Mouse (Mus musculus) heart, embryonic 11.5 days (tissue): ENCODE measurements around the gene Nbeal1. TPM values are rescaled to one million over a fixed set of nuclear protein-coding genes. Genes with fewer than 3 reads are reported as not detected.

Source experiments
- ATAC-seq: fragments of 200-750 bp; cut with Nextera tagmentation; replicated peaks from 2 replicates; pipeline ENCODE4 v1.8.0; 2017; ENCODE audit warnings: moderate library complexity; ENCODE audit not compliant: insufficient number of reproducible peaks, low FRiP score, low TSS enrichment
- H3K27ac ChIP-seq: fragments of 300-500 bp; sonication (generic); 2 replicates; pipeline ENCODE4 v1.5.1; 2014; ENCODE audit warnings: mild to moderate bottlenecking, low read depth, low read length
- H3K27me3 ChIP-seq: fragments of 300-500 bp; sonication (generic); 2 replicates; pipeline ENCODE4 v1.6.1; 2014; ENCODE audit warnings: mild to moderate bottlenecking, low read length, mixed read lengths; ENCODE audit not compliant: control insufficient read depth, insufficient read depth
- H3K36me3 ChIP-seq: fragments of 300-500 bp; sonication (generic); 2 replicates; pipeline ENCODE4 v1.6.1; 2014; ENCODE audit warnings: mild to moderate bottlenecking, low read length, moderate library complexity, mixed read lengths; ENCODE audit not compliant: control insufficient read depth, insufficient read depth
- H3K4me1 ChIP-seq: fragments of 300-500 bp; sonication (generic); 2 replicates; pipeline ENCODE4 v1.6.1; 2014; ENCODE audit warnings: low read length; ENCODE audit not compliant: control insufficient read depth, insufficient read depth
- H3K4me2 ChIP-seq: fragments of 300-500 bp; sonication (generic); 2 replicates; pipeline ENCODE4 v1.6.1; 2014; ENCODE audit warnings: mild to moderate bottlenecking, moderate library complexity
- H3K4me3 ChIP-seq: fragments of 300-500 bp; sonication (generic); 2 replicates; pipeline ENCODE4 v1.5.1; 2014; ENCODE audit warnings: low read depth, low read length
- H3K9ac ChIP-seq: fragments of 300-500 bp; sonication (generic); 2 replicates; pipeline ENCODE4 v1.6.1; 2014; ENCODE audit warnings: mild to moderate bottlenecking, low read depth, low read length, moderate library complexity
- H3K9me3 ChIP-seq: fragments of 300-500 bp; sonication (generic); replicated peaks from 2 replicates; pipeline ENCODE4 v1.6.1; 2016; ENCODE audit warnings: low read length; ENCODE audit not compliant: control insufficient read depth
- WGBS: fragments of 180-500 bp; shearing (Covaris S2); extraction: QIAGEN DNeasy Blood & Tissue Kit; methylation state at CpG from one replicate; pipeline ENCODE4 v1.1.7; 2014; ENCODE audit not compliant: insufficient replicate concordance; 5-methylcytosine and 5-hydroxymethylcytosine counted together
- polyA plus RNA-seq: library from polyadenylated mRNA; unstranded; fragments of >200 nt; fragmentation: Nextera tagmentation; extraction: Ambion mirVana; gene quantifications from 2 replicates; pipeline ENCODE4 v1.2.1, GENCODE M21; 2014

The Nbeal1 gene
- polyA plus RNA-seq, 1 experiment from 2014 or later, result 10.1 TPM

DNA sequence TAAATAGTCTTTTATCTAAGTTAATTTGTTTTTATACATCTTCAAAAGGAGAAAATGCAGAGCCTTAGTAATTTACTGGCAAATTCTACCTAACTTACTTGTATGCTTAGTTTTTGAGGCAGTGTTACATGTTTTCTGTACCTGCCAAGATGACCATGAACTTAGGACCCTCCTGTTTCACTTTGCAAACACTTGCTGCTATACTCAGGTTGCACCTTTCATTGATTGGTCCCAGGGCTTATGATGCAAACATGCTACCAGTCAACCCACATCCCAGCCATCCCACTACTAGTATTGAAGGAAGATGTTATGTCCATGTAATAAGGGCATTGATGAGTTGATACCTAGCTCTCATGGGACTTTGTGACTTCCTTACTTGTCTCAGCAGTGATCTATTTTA lies 88.9 kb downstream of the Nbeal1 start:
- Histone ChIP-seq H3K9me3 (no peaks in the 10 kb centered on the region), H3K4me3 (no peak overlapping the region), H3K27me3 (no peaks in the 10 kb centered on the region), H3K4me1 (no peaks in the 10 kb centered on the region), H3K27ac (no peak overlapping the region), H3K36me3 (peaks cover 12% of the 10 kb centered on the region), H3K4me2 (no peak overlapping the region), H3K9ac (no peak overlapping the region)
- no peak for ATAC-seq

DNA sequence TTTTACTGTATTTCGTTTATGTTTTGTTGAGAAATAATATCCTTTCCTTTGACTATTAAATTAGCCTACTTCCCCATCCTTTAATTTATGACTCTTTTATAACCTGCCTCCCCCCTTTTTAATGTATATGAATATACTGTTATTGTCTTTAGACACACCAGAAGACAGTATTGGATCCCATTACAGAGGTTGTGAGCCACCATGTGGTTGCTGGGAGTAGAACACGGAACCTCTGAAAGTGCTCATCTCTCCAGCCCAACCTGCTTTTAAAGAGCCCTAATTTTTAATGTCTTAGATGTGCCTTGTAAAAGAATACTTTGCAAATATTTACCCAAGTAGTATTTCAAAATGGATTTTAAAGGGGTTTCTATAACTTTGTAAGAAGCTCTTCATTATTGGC lies 92.1 kb downstream of the Nbeal1 start:
- no peaks in the 10 kb centered on the region for H3K27me3 ChIP-seq
- WGBS, result 76% methylated on average over 2 of the region's 2 CpGs
- no peak overlapping the region for H3K27ac ChIP-seq
- H3K9me3 ChIP-seq, result no peaks in the 10 kb centered on the region
- no peak overlapping the region for H3K4me3 ChIP-seq
- no peak for ATAC-seq
- H3K4me1 ChIP-seq, result no peaks in the 10 kb centered on the region
- no peak overlapping the region for H3K4me2 ChIP-seq
- H3K9ac ChIP-seq, result no peak overlapping the region
- H3K36me3 ChIP-seq, result peaks cover 5% of the 10 kb centered on the region

DNA sequence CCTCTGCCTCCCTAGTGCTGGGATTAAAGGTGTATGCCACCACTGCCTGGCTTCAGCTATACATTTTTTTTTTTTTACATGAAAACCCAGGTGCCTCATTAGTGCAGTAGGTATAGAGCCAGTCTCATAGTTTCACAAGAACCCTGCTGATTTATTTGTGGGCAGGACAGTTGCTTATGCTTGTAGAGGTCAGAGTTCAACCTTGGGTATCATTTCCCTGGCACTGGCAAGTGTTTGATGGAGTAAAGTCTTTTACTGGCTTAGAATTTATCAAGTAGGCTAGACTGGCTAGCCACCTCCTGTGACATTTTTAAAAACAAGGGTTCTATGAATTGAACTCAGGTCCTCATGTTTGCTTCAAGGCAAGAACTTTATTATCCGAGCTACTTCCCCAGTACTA lies 113.5 kb downstream of the Nbeal1 start:
- Histone ChIP-seq H3K4me3 (no peak overlapping the region), H3K4me1 (no peaks in the 10 kb centered on the region), H3K9me3 (no peaks in the 10 kb centered on the region), H3K9ac (no peak overlapping the region), H3K4me2 (no peak overlapping the region), H3K36me3 (peaks cover 9% of the 10 kb centered on the region; the same call in 1 of the 2 replicates), H3K27ac (no peak overlapping the region), H3K27me3 (no peaks in the 10 kb centered on the region)
- ATAC-seq, result no peak
- WGBS, result 73% methylated on average over 1 of the region's 1 CpGs

DNA sequence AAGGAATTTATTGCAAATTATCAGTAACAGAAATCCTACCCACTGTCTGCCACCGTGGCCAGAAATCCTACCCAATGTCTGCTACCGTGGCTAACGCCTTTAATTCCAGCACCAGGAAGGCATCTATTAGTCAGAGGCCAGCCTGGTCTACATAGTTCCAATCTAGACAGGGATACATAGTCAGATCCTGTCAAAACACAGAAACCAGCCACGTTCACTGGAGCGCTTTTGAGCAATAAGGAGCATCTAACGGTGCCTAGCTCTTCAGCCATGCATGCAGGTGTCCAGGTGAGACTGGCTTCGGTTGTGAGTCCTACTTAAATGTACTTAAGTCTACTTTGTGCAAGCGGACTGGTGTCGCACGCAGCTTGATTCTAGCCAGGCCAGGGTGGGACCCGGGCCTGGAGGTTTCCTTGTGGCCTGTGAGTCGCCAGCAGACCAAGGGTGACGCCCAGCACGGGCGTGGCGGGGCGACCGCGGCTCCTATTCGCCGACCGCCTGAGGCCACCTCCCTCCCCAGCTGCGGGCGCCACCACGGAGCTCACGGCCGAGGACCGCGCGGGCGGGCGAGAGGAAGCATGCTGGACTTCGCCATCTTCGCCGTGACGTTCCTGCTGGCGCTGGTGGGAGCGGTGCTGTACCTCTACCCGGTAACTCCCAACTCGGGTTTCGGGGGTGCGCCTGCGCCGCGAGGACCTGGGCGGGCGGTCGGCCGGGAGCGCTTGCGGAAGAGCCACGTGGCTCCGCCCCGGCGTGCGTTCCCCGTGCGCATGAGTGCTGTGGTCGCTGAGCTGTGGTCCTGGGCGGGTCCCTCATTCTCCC lies 162.6 kb downstream of the Nbeal1 start, which contains the start of gene Cyp20a1:
Cyp20a1 (plus strand) TSS at position 516 of the 822 bp plus-strand sequence.
- peaks cover 10% of the 10 kb centered on the region; the same call in 1 of the 2 replicates for H3K4me1 ChIP-seq
- WGBS, result 2% methylated on average over 60 of the region's 60 CpGs
- H3K36me3 ChIP-seq, result peaks cover 6% of the 10 kb centered on the region
- ATAC-seq, result peak; percentile 98
- peak within 1 kb of the TSS; percentile 71 for H3K9ac ChIP-seq
- no peaks in the 10 kb centered on the region for H3K9me3 ChIP-seq
- peak within 1 kb of the TSS; percentile 94 for H3K27ac ChIP-seq
- no peaks in the 10 kb centered on the region for H3K27me3 ChIP-seq
- H3K4me3 ChIP-seq, result peak within 1 kb of the TSS; percentile 52
- H3K4me2 ChIP-seq, result peak within 1 kb of the TSS; percentile 68

DNA sequence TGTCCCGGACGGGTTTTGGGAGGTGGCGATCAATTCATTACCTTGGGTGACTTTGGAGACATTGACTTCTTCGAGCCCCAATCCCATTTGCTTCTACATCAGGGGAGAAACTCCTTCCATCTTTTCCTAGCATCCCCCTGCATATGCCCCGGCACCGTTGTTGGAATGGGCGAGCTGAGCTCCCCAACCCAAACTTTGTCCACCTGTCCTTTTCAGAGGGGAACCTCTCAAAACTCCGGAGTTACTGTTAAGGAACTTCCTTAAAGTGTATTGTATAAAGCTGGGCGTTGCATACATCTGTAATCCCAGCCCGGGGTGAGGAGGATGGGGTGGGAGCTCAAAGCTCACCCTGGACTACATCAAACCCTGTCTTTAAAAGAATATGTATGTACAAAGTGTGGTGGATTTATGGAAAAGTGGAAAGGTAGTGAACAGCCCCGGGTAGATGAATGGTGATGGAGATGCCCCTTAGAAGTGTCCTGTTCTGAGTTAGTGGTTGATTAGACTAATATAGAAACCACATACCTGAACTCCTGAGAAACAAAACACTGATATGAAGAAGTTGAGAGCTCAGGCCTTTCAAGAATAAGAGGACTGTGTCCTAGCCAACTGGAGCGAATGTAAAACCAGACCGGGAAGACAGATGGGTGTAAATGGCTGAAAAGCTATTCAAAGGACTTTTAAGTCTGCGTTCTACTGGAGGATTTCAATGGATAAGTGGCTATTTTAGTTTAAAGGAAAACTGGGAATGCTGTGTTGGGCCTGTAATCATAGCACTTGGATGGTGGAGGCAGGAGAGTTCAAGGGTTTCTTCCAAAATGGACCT lies 163.4 kb downstream of the Nbeal1 start:
- Histone ChIP-seq H3K9me3 (no peaks in the 10 kb centered on the region), H3K4me2 (peak overlapping the region; percentile 68), H3K27ac (peak overlapping the region; percentile 94), H3K9ac (peak overlapping the region; percentile 71), H3K36me3 (0 out of 2 replicates have a peak, but pooled peaks cover 3% of the 10 kb centered on the region), H3K4me3 (peak overlapping the region; percentile 52), H3K27me3 (no peaks in the 10 kb centered on the region), H3K4me1 (peaks cover 10% of the 10 kb centered on the region; the same call in 1 of the 2 replicates)
- no peak for ATAC-seq
- 13% methylated on average over 14 of the region's 14 CpGs for WGBS

DNA sequence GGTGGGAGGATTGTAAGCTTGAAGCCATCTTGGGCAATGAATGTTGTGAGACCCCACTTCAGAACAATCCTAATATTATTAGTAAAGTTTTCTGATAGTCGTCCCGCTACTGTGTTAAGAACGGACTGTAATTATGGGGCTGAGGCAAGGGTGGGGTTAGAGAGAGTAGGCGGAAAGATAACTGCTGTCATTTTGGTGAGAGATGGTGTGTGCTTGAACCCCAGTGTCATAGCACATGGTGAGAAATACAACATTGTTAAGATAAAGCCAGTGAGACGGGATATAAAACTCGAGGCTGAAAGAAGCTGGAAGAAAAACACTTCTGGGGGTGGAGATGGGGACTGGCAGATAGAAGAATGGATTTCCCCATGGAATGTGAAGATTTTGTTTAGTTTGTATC lies 164.3 kb downstream of the Nbeal1 start:
- 0 out of 2 replicates have a peak, but pooled peaks cover 3% of the 10 kb centered on the region for H3K36me3 ChIP-seq
- H3K27me3 ChIP-seq, result no peaks in the 10 kb centered on the region
- peak overlapping the region; percentile 3; the same call in 1 of the 2 replicates for H3K27ac ChIP-seq
- no peak overlapping the region for H3K4me3 ChIP-seq
- peaks cover 5% of the 10 kb centered on the region; the same call in 1 of the 2 replicates for H3K9me3 ChIP-seq
- H3K9ac ChIP-seq, result no peak overlapping the region
- WGBS, result 69% methylated on average over 6 of the region's 6 CpGs
- H3K4me2 ChIP-seq, result peak overlapping the region; percentile 68; the same call in 1 of the 2 replicates
- no peak for ATAC-seq
- peaks cover 10% of the 10 kb centered on the region; the same call in 1 of the 2 replicates for H3K4me1 ChIP-seq

DNA sequence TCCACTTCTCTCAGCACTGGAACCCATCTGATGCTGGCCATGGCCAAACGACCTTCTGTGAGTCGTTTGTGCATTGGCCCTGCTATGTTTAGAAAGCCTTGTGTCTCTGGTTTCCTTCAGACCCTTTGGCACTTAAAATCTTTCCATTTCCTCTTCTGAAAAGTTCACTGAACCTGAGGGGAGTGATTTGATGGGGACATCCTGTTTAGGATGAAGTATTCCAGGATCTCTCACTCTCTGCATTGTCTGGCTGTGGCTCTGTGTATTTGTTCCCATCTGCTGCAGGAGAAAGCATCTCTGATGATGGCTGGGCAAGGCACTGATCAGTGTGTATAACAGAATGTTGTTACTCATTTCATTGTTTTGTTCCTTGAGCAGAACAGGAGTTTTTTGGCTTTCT lies 165.3 kb downstream of the Nbeal1 start:
- peak overlapping the region; percentile 66 for H3K27ac ChIP-seq
- peaks cover 10% of the 10 kb centered on the region; the same call in 1 of the 2 replicates for H3K4me1 ChIP-seq
- WGBS, result 30% methylated on average over 2 of the region's 2 CpGs
- H3K9me3 ChIP-seq, result peaks cover 9% of the 10 kb centered on the region
- H3K27me3 ChIP-seq, result no peaks in the 10 kb centered on the region
- no peak for ATAC-seq
- 0 out of 2 replicates have a peak, but pooled peaks cover 3% of the 10 kb centered on the region for H3K36me3 ChIP-seq
- H3K4me2 ChIP-seq, result no peak overlapping the region; the same call in 1 of the 2 replicates
- no peak overlapping the region for H3K4me3 ChIP-seq
- H3K9ac ChIP-seq, result no peak overlapping the region

DNA sequence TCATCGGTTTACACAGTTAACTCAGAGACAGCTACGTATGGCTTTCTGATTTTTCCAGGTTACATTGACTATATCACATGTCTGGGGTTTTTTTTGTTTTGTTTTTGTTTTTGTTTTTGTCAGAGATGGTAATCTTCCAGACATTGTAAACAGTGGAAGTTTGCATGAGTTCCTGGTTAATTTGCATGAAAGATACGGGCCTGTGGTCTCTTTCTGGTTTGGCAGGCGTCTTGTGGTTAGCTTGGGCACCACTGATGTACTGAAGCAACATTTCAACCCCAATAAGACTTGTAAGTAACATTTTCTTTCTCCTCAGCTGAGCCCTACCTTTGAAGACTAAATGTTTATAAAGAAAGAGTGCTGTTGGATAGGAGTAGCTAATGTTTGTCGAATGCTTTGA lies 172.4 kb downstream of the Nbeal1 start:
- ATAC-seq, result no peak
- WGBS, result 92% methylated on average over 5 of the region's 5 CpGs
- Histone ChIP-seq H3K27me3 (no peaks in the 10 kb centered on the region), H3K9ac (no peak overlapping the region), H3K36me3 (peaks cover 9% of the 10 kb centered on the region), H3K9me3 (peaks cover 9% of the 10 kb centered on the region), H3K4me2 (no peak overlapping the region), H3K4me3 (no peak overlapping the region), H3K4me1 (no peaks in the 10 kb centered on the region), H3K27ac (no peak overlapping the region)
